Mouse (Mus musculus) erythroblast, embryonic 14.5 days (primary cell): ENCODE data around the gene Hlcs. TPM values are rescaled to one million over a fixed set of nuclear protein-coding genes. Genes with fewer than 3 reads are reported as not detected.

Experiments used
- H3K27me3 ChIP-seq: 2 replicates; pipeline ENCODE4 v1.6.1; 2012; ENCODE audit warnings: inconsistent platforms; ENCODE audit not compliant: control insufficient read depth
- H3K36me3 ChIP-seq: 2 replicates; pipeline ENCODE4 v1.6.1; 2012; ENCODE audit warnings: mild to moderate bottlenecking, inconsistent platforms; ENCODE audit not compliant: control insufficient read depth
- H3K4me1 ChIP-seq: 2 replicates; pipeline ENCODE4 v1.6.1; 2012; ENCODE audit warnings: inconsistent platforms; ENCODE audit not compliant: control insufficient read depth
- H3K4me3 ChIP-seq: replicated peaks from 2 replicates; pipeline ENCODE3; 2012; ENCODE audit warnings: moderate library complexity, mild to moderate bottlenecking, inconsistent platforms
- H3K9me3 ChIP-seq: 2 replicates; pipeline ENCODE4 v1.6.1; 2012; ENCODE audit warnings: low read length, inconsistent platforms, mixed read lengths; ENCODE audit not compliant: control insufficient read depth
- GATA1 ChIP-seq: IDR thresholded peaks from 2 replicates; pipeline ENCODE4 v1.6.1; 2012; ENCODE audit warnings: low read length, inconsistent platforms, mixed read lengths
- TAL1 ChIP-seq: IDR thresholded peaks from 3 replicates; pipeline ENCODE4 v1.6.1; 2012; ENCODE audit warnings: low read length, inconsistent platforms, mixed read lengths
- polyA plus RNA-seq: library from polyadenylated mRNA; stranded (reverse); fragments of >175 nt; gene quantifications from 2 replicates; pipeline ENCODE4 v1.2.3, GENCODE M21; 2012

The Hlcs gene
- polyA plus RNA-seq, 1 experiment = 0.06 TPM

- Histone ChIP-seq H3K4me1 (no peaks in the 10 kb centered on the region), H3K9me3 (no peaks in the 10 kb centered on the region), H3K36me3 (no peaks in the 10 kb centered on the region), H3K27me3 (no peaks in the 10 kb centered on the region), H3K4me3 (no peak overlapping the region)
- TF ChIP-seq GATA1 (no peak), TAL1 (no peak)
These were observed 58.9 kb downstream of the Hlcs start for GRCm38 (mm10) chr16:94254415-94254891.

DNA sequence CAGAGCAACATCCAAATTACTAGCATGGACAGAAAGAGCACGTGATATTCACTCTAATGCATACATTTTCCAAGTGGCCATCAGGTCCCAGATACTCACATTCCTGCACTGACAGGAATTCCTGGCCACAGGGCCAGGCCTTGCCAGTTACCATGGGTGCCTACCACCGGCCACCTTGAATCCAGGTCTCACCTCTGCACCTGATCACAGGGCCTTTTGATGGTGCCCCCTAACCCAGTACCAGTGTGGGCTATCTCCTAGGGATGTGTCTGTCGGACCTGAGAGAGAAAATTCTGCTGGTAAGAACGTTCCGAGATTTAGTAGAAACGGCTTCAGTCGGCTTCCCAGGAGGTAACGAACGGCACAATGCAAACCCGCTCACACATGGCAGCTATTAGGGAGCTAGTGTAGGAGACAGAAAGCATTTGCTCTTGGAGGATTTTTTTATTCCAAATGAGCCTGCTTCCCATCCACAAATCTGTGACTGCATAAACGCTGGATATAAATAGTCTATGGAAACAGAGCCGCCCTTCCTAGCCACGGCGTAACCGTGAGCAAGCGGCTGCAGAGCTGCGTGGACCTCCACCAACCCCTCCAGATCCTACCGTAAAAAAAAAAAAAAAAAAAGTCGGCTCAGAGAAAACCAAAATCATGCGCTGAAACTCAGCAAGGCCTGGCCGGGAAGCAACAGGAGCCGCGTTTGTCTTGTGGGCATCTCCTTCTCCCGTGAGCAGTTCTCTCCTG, 59.5 kb downstream of the Hlcs start:
- no peaks in the 10 kb centered on the region for H3K36me3 ChIP-seq
- H3K4me3 ChIP-seq = no peak overlapping the region
- no peaks in the 10 kb centered on the region for H3K9me3 ChIP-seq
- H3K27me3 ChIP-seq = no peaks in the 10 kb centered on the region
- TF ChIP-seq TAL1 (no peak), GATA1 (no peak)
- no peaks in the 10 kb centered on the region for H3K4me1 ChIP-seq

DNA sequence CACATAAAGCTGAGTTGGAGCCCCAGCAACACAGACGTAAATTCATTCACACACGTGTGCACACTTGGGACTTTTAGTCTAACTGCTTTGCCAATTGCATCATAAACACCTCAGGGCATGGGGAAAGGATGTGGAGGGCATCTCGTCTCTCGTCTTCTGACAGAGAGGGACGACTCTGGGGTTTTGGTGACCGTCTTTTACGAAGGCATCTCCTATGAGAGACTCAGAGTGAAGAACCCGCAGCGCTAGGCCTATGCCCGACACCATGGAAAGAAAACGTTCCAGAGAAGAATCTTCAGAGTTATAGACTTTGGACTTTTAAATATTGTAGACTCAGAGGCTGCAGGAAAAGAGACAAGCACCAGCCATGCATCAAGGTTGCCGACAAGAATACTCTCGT, 61.6 kb downstream of the Hlcs start:
- no peak for TF ChIP-seq TAL1
- no peak for TF ChIP-seq GATA1
- Histone ChIP-seq H3K9me3 (no peaks in the 10 kb centered on the region), H3K27me3 (no peaks in the 10 kb centered on the region), H3K4me1 (no peaks in the 10 kb centered on the region), H3K36me3 (no peaks in the 10 kb centered on the region), H3K4me3 (no peak overlapping the region)

DNA sequence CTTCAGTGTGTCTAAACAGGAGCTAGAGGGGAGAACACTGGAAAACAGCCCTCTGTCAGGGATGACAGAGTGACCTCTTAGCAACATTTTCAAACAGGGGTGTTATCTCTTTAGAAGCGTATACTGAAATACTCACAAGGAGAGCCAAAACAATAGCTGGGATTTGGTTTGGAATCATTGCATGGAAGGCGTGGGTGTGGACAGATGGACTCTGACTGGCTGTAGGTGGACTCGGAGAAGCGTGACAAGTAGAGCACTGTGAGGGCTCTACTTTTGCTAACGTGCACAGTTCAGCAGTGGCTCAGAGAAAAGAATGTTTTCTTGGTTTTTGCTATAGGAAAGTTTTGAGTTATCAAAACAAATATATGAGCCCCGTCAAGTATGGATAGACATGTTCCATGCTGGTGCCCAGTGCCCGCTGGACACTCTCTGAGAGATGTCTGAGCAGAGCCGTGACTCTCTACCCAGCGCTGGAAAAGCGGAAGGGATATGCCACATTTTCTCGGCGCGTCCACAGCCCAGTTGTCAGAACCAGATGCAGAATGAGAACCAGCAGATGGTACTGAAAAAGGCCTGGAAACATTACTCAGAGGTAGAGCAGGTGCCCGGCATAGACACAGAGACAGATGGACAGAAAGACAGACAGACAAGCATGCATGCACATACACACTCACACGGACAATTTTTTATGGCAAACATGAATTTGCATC, 62.6 kb downstream of the Hlcs start:
- TF ChIP-seq TAL1 (no peak), GATA1 (no peak)

DNA sequence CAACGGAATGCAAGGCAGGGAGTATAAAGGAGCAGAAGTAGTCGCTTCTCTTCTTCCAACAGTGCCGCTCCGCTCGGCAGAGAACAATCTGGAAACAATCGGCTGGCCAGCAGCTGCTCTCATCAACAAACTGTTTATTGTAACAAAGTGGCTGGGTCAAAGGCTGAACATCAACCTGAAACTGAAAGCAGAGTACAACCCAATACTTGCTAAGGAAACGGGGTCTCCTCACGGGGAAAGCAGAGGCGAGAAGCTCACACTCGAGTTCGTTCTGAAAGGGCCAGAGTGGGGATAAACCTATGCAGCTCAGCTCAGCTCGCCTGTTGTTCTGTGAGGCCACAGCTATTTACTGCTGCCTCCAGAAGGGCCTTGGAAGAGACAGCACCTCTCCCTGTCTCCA, 63.2 kb downstream of the Hlcs start:
- H3K9me3 ChIP-seq = no peaks in the 10 kb centered on the region

More for the DNA sequence above, 62.6 kb downstream of the Hlcs start:
- no peak overlapping the region for H3K4me3 ChIP-seq
- no peaks in the 10 kb centered on the region for H3K4me1 ChIP-seq
- no peaks in the 10 kb centered on the region for H3K9me3 ChIP-seq
- H3K36me3 ChIP-seq = no peaks in the 10 kb centered on the region
- H3K27me3 ChIP-seq = no peaks in the 10 kb centered on the region

DNA sequence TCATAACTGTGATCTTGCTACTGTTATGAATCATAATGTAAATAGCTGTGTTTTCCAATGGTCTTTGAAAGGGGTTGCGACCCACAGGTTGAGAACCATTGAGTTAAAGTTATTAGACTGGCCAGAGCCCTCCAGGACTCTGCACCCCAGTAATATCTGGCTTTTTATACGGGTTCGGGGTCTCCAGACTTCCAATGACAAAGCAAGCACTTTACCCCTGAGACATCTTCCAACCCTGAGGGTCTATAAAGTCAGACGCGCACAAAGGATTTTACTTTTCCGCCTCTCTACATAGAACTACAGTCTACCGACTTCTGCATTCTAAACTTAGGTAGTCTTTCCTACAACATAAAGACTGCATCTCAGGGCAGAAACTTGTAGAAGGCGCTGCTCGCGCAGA, 63.7 kb downstream of the Hlcs start:
- no peaks in the 10 kb centered on the region for H3K36me3 ChIP-seq
- no peak overlapping the region for H3K4me3 ChIP-seq
- H3K9me3 ChIP-seq = no peaks in the 10 kb centered on the region
- H3K27me3 ChIP-seq = no peaks in the 10 kb centered on the region
- H3K4me1 ChIP-seq = no peaks in the 10 kb centered on the region
- no peak for TF ChIP-seq TAL1
- TF ChIP-seq GATA1 = no peak

More for the DNA sequence above, 63.2 kb downstream of the Hlcs start:
- Histone ChIP-seq H3K4me1 (no peaks in the 10 kb centered on the region), H3K36me3 (no peaks in the 10 kb centered on the region), H3K27me3 (no peaks in the 10 kb centered on the region), H3K4me3 (no peak overlapping the region)
- no peak for TF ChIP-seq TAL1
- no peak for TF ChIP-seq GATA1

- H3K36me3 ChIP-seq = no peaks in the 10 kb centered on the region
- H3K4me3 ChIP-seq = no peak overlapping the region
- H3K27me3 ChIP-seq = no peaks in the 10 kb centered on the region
- no peaks in the 10 kb centered on the region for H3K4me1 ChIP-seq
- TF ChIP-seq GATA1 = no peak
- TF ChIP-seq TAL1 = no peak
- no peaks in the 10 kb centered on the region for H3K9me3 ChIP-seq
These were observed 64.7 kb downstream of the Hlcs start for GRCm38 (mm10) chr16:94248721-94249120.

DNA sequence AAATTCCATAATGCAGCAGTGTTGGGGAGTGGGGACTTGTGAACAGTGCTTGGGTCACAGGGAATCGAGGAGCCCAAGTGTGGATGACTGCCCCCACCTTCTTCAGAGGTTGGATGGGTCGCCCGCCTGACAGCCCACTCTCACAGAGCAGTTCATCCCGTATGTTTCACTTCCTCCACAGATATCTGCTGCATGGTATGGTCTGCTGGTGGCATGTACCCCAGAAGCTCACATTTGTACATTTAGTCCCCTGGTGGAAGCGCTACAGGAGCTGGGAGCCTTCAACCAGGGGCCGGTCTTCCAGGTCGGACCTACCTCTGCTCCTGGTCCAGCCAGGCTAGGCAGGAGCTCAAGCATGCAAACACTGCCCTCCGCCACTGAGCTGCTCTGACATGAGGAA, 66.4 kb downstream of the Hlcs start:
- H3K4me1 ChIP-seq = no peaks in the 10 kb centered on the region
- no peaks in the 10 kb centered on the region for H3K36me3 ChIP-seq
- TF ChIP-seq GATA1 = no peak
- no peak for TF ChIP-seq TAL1
- H3K9me3 ChIP-seq = no peaks in the 10 kb centered on the region
- no peaks in the 10 kb centered on the region for H3K27me3 ChIP-seq
- no peak overlapping the region for H3K4me3 ChIP-seq

DNA sequence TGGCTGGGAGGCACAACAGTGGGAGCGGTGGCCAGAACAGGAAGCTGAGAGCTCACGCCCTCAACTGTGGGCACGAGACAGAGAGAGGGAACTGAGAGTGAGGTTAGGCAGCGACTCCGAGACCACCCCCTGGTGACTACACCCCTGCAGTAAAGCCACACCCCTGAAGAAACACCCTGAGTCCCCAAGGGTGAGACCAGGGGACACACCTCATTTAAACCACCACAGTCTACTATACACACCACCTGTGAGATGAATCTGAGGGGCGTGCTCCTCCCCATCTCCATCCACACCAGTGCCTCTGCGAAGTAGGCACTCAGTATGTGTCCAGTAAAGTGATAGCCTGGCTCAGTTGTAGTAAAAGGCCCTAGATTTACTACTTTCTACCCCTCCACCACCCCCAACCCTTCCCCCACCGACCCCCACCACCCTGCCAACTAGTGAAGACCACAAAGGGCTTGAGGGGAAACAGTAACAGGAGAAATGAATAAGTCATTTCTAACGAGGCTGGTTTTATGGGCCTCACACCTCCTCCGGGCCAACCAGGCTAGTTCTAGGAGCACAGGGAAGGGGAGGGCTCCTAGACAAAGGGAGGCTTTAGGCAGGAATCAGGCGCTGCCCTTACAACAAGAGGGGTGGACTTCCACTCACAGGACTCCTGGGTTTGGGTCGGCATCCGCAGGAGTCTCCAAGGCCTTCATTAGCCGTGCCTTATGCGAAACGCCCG, 67.2 kb downstream of the Hlcs start:
- no peak for TF ChIP-seq TAL1
- Histone ChIP-seq H3K4me3 (no peak overlapping the region), H3K27me3 (no peaks in the 10 kb centered on the region), H3K4me1 (no peaks in the 10 kb centered on the region), H3K36me3 (no peaks in the 10 kb centered on the region), H3K9me3 (no peaks in the 10 kb centered on the region)
